Mouse (Mus musculus) CH12.LX (cell line): ENCODE measurements around the gene Olfr922.

Experiments
- BHLHE40 ChIP-seq: IDR thresholded peaks from 2 replicates; pipeline ENCODE4 v1.6.1; 2011; ENCODE audit warnings: mild to moderate bottlenecking, low read depth, low read length, improper control_type of control experiment
- CTCF ChIP-seq, 2 experiments: IDR thresholded peaks in 1 of 2; conservative IDR thresholded peaks in 1 of 2; 2 replicates each; pipeline ENCODE4 v1.5.1; 2011 to 2012; ENCODE audit warnings: low read depth in 2 of 2, low read length in 2 of 2, improper control_type of control experiment in 1 of 2, inconsistent platforms in 1 of 2, mild to moderate bottlenecking in 1 of 2, moderate library complexity in 1 of 2
- ETS1 ChIP-seq: conservative IDR thresholded peaks from 2 replicates; pipeline ENCODE4 v1.6.1; 2012; ENCODE audit warnings: low read depth, mild to moderate bottlenecking, inconsistent platforms, low read length, improper control_type of control experiment, moderate library complexity
- KAT2A ChIP-seq: IDR thresholded peaks from 2 replicates; pipeline ENCODE4 v1.6.1; 2012; ENCODE audit warnings: low read length, improper control_type of control experiment, inconsistent platforms; ENCODE audit not compliant: insufficient replicate concordance
- MAZ ChIP-seq: IDR thresholded peaks from 2 replicates; pipeline ENCODE4 v1.6.1; 2012; ENCODE audit warnings: low read depth, mild to moderate bottlenecking, inconsistent platforms, low read length, improper control_type of control experiment, moderate library complexity
- NELFE ChIP-seq: IDR thresholded peaks from 2 replicates; pipeline ENCODE4 v1.6.1; 2011; ENCODE audit warnings: low read depth, low read length, improper control_type of control experiment
- POLR2AphosphoS2 ChIP-seq: IDR thresholded peaks from 2 replicates; pipeline ENCODE4 v1.6.1; 2011; ENCODE audit warnings: low read depth, low read length, improper control_type of control experiment
- USF1 ChIP-seq: IDR thresholded peaks from 2 replicates; pipeline ENCODE4 v1.6.1; 2014; ENCODE audit warnings: low read depth, mild to moderate bottlenecking, inconsistent platforms, low read length, improper control_type of control experiment

GRCm38 (mm10) chr9:38792689-38793088 lies 21.7 kb upstream of the Olfr922 start:
- TF ChIP-seq USF1 (no peak), BHLHE40 (no peak), KAT2A (no peak), CTCF (conservative IDR thresholded peaks at IDR 0.05 in 1 of 2, IDR thresholded peaks at IDR 0.05 in 1 of 2; ENCODE audit: low read depth in 2 of 2, low read length in 2 of 2) (no peak), MAZ (no peak), POLR2AphosphoS2 (no peak), NELFE (no peak), ETS1 (no peak)
